20 mouse cellular contexts compared by ENCODE assay signal in genomic region chr1:177040058-177040457, GRCm38 (mm10).
DNase-seq lines count a peak whose midpoint lies in the region; ATAC-seq lines count a peak whose summit lies in the region.
"Had no signal": no experiment of that assay in that cellular context is flagged by ENCODE, and none has a peak within 500 bp of the region (broad histone marks: within the 10 kb centered on the region; RNA-seq: fewer than 3 reads in every experiment).

No protein-coding gene starts in this region.

- no peaks in the 10 kb centered on the region for H3K27me3 ChIP-seq in lung, embryonic 15.5 days
- H3K27me3 ChIP-seq: embryonic facial prominence, embryonic 13.5 days; heart, embryonic 15.5 days; hindbrain, embryonic 15.5 days; megakaryocyte, embryonic 14.5 days had no signal

- no peak overlapping the region for H3K4me3 ChIP-seq in lung, embryonic 15.5 days
- H3K4me3 ChIP-seq: embryonic facial prominence, embryonic 13.5 days; heart, embryonic 15.5 days; hindbrain, embryonic 15.5 days; megakaryocyte, embryonic 14.5 days; myocyte had no signal

- DNase-seq in heart, adult 11 months = peak; percentile 64
- DNase-seq in heart, postnatal 14 days = no peak
- no peak for DNase-seq in lung, postnatal 10 days
- no peak for DNase-seq in frontal cortex, postnatal 25 days (ENCODE audit: low spot score in 2 of 2)
- no peak for DNase-seq in urinary bladder, postnatal 4 days (ENCODE audit: low spot score in 2 of 2)
- DNase-seq: adrenal gland, postnatal 14 days; cerebellum, adult 11-12 months; cerebellum, postnatal 36 days; kidney, adult 2 months; kidney, postnatal 25 days; liver; lung, adult 18-20 months had no signal

- intact Hi-C loops in heart, postnatal 14 days (cut with DNase I) = no loop called here

- peak overlapping the region; percentile 53 for H3K27ac ChIP-seq in lung, embryonic 15.5 days
- H3K27ac ChIP-seq: embryonic facial prominence, embryonic 13.5 days; heart, embryonic 15.5 days; hindbrain, embryonic 15.5 days had no signal

- H3K9me3 ChIP-seq in lung, embryonic 15.5 days = no peaks in the 10 kb centered on the region
- H3K9me3 ChIP-seq: embryonic facial prominence, embryonic 13.5 days; heart, embryonic 15.5 days; hindbrain, embryonic 15.5 days; megakaryocyte, embryonic 14.5 days had no signal

- peaks cover 3% of the 10 kb centered on the region; the same call in 1 of the 2 replicates for H3K4me1 ChIP-seq in lung, embryonic 15.5 days
- H3K4me1 ChIP-seq: embryonic facial prominence, embryonic 13.5 days; hindbrain, embryonic 15.5 days; megakaryocyte, embryonic 14.5 days had no signal

- WGBS in lung, embryonic 15.5 days = 41% methylated on average over 4 of the region's 4 CpGs

- no peak overlapping the region for H3K9ac ChIP-seq in lung, embryonic 15.5 days
- H3K9ac ChIP-seq: embryonic facial prominence, embryonic 13.5 days; heart, embryonic 15.5 days; hindbrain, embryonic 15.5 days had no signal

- H3K36me3 ChIP-seq in lung, embryonic 15.5 days = no peaks in the 10 kb centered on the region
- H3K36me3 ChIP-seq: embryonic facial prominence, embryonic 13.5 days; heart, embryonic 15.5 days; hindbrain, embryonic 15.5 days had no signal

- H3K4me2 ChIP-seq in lung, embryonic 15.5 days = no peak overlapping the region
- H3K4me2 ChIP-seq: embryonic facial prominence, embryonic 13.5 days; heart, embryonic 15.5 days; hindbrain, embryonic 15.5 days had no signal

- ATAC-seq in lung, embryonic 15.5 days (ENCODE audit: borderline replicate concordance, extremely low read depth, low FRiP score, low TSS enrichment) = 0 out of 2 replicates have a peak, but pooled peaks have one; percentile 20
- ATAC-seq in common myeloid progenitor, adult 5-6 weeks (replicated peaks; ENCODE audit: low read depth, poor library complexity, severe bottlenecking) = 0 out of 2 replicates have a peak, but pooled peaks have one; percentile 29
- 0 out of 2 replicates have a peak, but pooled peaks have one; percentile 39 for ATAC-seq in megakaryocyte progenitor cell, adult 5-6 weeks (replicated peaks; ENCODE audit: poor library complexity)
